Mouse (Mus musculus) olfactory bulb, adult 2 months (tissue): ENCODE results near the gene D130043K22Rik.

Source experiments
- CTCF ChIP-seq: fragments of 200-500 bp; IDR thresholded peaks from 2 replicates; pipeline ENCODE4 v1.5.1; 2012; ENCODE audit warnings: low read depth, mild to moderate bottlenecking, low read length, moderate library complexity; ENCODE audit not compliant: insufficient read depth
- POLR2A ChIP-seq: fragments of 200-500 bp; IDR thresholded peaks from 2 replicates; pipeline ENCODE4 v1.6.1; 2012; ENCODE audit warnings: mild to moderate bottlenecking, low read depth, low read length, moderate library complexity; ENCODE audit not compliant: insufficient read depth

GRCm38 (mm10) chr13:24933199-24933598 is 88.3 kb downstream of the D130043K22Rik start:
- TF ChIP-seq POLR2A: no peak
- TF ChIP-seq CTCF: no peak
